Mouse (Mus musculus) forebrain, embryonic 11.5 days (tissue): ENCODE measurements around the gene Angptl8. TPM values are rescaled to one million over a fixed set of nuclear protein-coding genes. Genes with fewer than 3 reads are reported as not detected.

Source experiments
- ATAC-seq: fragments of 200-750 bp; cut with Nextera tagmentation; replicated peaks from 2 replicates; pipeline ENCODE4 v1.8.0; 2017; ENCODE audit warnings: moderate TSS enrichment; ENCODE audit not compliant: low FRiP score
- DNase-seq: peaks from one replicate; pipeline ENCODE4 v3.0.0-alpha.2; 2017; ENCODE audit warnings: low spot score
- H3K27ac ChIP-seq: fragments of 300-500 bp; sonication (generic); 2 replicates; pipeline ENCODE4 v1.5.1; 2014; ENCODE audit warnings: low read depth, low read length
- H3K27me3 ChIP-seq: fragments of 300-500 bp; sonication (generic); 2 replicates; pipeline ENCODE4 v1.6.1; 2014; ENCODE audit warnings: mild to moderate bottlenecking, low read length, mixed read lengths; ENCODE audit not compliant: control insufficient read depth, insufficient read depth
- H3K36me3 ChIP-seq: fragments of 300-500 bp; sonication (generic); 2 replicates; pipeline ENCODE4 v1.6.1; 2014; ENCODE audit warnings: mild to moderate bottlenecking, low read length, moderate library complexity, mixed read lengths; ENCODE audit not compliant: control insufficient read depth, insufficient read depth
- H3K4me1 ChIP-seq: fragments of 300-500 bp; sonication (generic); replicated peaks from 2 replicates; pipeline ENCODE4 v1.6.1; 2014; ENCODE audit warnings: low read length, mixed read lengths; ENCODE audit not compliant: control insufficient read depth, insufficient read depth
- H3K4me2 ChIP-seq: fragments of 300-500 bp; sonication (generic); 2 replicates; pipeline ENCODE4 v1.6.1; 2014; ENCODE audit warnings: low read depth, mild to moderate bottlenecking, low read length, moderate library complexity, mixed read lengths; ENCODE audit not compliant: severe bottlenecking
- H3K4me3 ChIP-seq: fragments of 300-500 bp; sonication (generic); 2 replicates; pipeline ENCODE4 v1.5.1; 2014; ENCODE audit warnings: low read depth, low read length
- H3K9ac ChIP-seq: fragments of 300-500 bp; sonication (generic); 2 replicates; pipeline ENCODE4 v1.6.1; 2014; ENCODE audit warnings: low read length
- H3K9me3 ChIP-seq: fragments of 300-500 bp; sonication (generic); 2 replicates; pipeline ENCODE4 v1.6.1; 2016; ENCODE audit warnings: low read length, mixed read lengths; ENCODE audit not compliant: control insufficient read depth
- WGBS: fragments of 180-500 bp; shearing (Covaris S2); extraction: QIAGEN DNeasy Blood & Tissue Kit; methylation state at CpG from one replicate; pipeline ENCODE4 v1.1.7; 2014; 5-methylcytosine and 5-hydroxymethylcytosine counted together
- polyA plus RNA-seq: library from polyadenylated mRNA; unstranded; fragments of >200 nt; fragmentation: Nextera tagmentation; extraction: Ambion mirVana; gene quantifications from 2 replicates; pipeline ENCODE4 v1.2.1, GENCODE M21; 2014

Gene Angptl8
- polyA plus RNA-seq, 1 experiment from 2014 or later = 0.60 TPM

DNA sequence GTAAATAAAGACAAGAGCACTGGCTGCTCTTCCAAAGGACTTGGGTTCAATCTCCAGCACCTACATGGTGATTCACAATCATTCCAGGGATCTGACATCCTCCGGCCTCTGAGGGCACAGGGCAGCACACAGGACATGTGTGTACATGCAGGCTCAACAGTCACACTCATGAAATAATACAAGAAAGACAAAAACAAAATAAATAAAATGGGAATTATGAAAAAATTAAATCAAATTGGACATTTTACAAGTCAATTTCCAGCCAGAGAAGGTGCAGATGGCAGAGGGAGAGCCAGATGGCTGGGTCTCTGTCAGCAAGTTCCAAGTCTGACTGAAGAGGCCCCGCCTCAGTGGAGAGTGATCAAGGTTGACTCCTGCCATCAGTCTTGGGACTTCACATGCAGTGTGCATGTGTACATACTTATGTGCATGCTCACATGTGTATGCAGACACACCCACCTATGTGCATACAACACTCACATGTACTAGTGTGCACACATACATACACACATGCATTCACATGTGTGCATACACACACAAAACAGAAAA lies 16.1 kb upstream of the Angptl8 start:
- Histone ChIP-seq H3K27me3 (no peaks in the 10 kb centered on the region), H3K9me3 (no peaks in the 10 kb centered on the region), H3K4me3 (no peak overlapping the region), H3K4me2 (no peak overlapping the region), H3K36me3 (no peaks in the 10 kb centered on the region), H3K9ac (no peak overlapping the region), H3K27ac (no peak overlapping the region), H3K4me1 (no peaks in the 10 kb centered on the region)
- WGBS = 89% methylated on average over 2 of the region's 2 CpGs
- DNase-seq = no peak
- no peak for ATAC-seq

DNA sequence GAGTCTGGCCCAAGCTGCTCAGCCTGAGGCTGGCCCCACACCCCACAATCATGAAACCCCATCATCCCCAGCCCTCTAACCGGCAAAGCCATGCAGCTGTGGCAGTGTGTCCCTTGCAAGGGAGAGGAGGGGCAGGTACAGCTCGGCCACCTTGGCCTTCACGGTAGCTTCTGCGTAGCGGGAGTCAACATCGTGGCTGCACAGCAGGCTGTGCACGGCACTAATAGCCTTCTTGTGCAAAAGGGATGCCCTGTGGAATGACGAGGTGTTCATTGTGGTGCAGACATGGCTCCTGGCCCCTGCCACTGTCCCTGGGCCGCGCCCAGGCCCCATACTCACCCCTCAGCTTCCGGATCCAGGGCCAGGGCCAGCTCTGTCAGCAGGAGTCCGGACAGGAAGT lies 15.1 kb upstream of the Angptl8 start:
- H3K27ac ChIP-seq = no peak overlapping the region
- no peaks in the 10 kb centered on the region for H3K9me3 ChIP-seq
- 87% methylated on average over 12 of the region's 12 CpGs for WGBS
- H3K36me3 ChIP-seq = no peaks in the 10 kb centered on the region
- no peak overlapping the region for H3K4me2 ChIP-seq
- H3K4me1 ChIP-seq = no peaks in the 10 kb centered on the region
- DNase-seq (no peak), ATAC-seq (no peak)
- no peaks in the 10 kb centered on the region for H3K27me3 ChIP-seq
- no peak overlapping the region for H3K9ac ChIP-seq
- H3K4me3 ChIP-seq = no peak overlapping the region

DNA sequence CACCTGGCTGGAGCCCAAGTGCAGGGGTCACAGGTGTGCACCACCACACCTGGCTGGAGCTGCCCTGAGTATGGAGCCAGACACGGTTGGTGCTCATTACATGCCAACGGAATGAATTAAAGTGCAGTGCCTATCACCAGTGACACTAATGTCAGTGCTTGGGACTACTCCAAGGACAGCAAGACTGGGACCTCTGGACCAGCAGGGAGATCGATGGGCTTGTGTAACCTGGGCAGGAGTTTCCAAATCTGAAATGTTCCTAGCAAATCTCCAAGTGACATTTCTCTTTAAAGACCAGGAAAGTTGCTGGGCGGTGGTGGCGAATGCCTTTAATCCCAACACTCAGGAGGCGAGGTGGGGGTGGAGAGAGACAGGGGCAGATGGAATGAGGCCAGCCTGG lies 12.6 kb upstream of the Angptl8 start:
- H3K27ac ChIP-seq = no peak overlapping the region
- no peaks in the 10 kb centered on the region for H3K4me1 ChIP-seq
- H3K9me3 ChIP-seq = no peaks in the 10 kb centered on the region
- no peaks in the 10 kb centered on the region for H3K27me3 ChIP-seq
- H3K4me3 ChIP-seq = no peak overlapping the region
- H3K36me3 ChIP-seq = no peaks in the 10 kb centered on the region
- 84% methylated on average over 6 of the region's 6 CpGs for WGBS
- no peak overlapping the region for H3K4me2 ChIP-seq
- DNase-seq (no peak), ATAC-seq (no peak)
- no peak overlapping the region for H3K9ac ChIP-seq

DNA sequence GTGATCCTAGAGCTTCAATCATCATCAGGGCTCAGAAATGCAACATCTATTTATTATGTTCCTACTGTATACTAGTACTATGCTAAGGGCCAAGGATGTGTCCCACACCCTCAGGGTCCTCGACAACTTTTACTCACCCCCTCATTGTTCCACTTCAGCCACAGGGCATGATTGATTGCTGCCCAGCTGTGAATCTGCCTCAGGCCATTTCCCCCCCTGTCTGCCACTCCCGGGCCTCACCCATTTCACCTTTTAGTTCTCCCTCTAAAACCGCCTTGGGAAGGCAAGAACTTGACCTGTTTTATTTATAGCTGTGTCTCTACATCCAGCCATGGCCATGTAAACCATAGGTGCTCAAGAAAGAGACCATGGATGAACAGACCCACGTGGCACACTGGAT lies 11.4 kb upstream of the Angptl8 start:
- no peak overlapping the region for H3K4me2 ChIP-seq
- DNase-seq (no peak), ATAC-seq (no peak)
- no peak overlapping the region for H3K4me3 ChIP-seq
- no peaks in the 10 kb centered on the region for H3K9me3 ChIP-seq
- no peak overlapping the region for H3K27ac ChIP-seq
- H3K27me3 ChIP-seq = no peaks in the 10 kb centered on the region
- H3K4me1 ChIP-seq = no peaks in the 10 kb centered on the region
- H3K36me3 ChIP-seq = no peaks in the 10 kb centered on the region
- no peak overlapping the region for H3K9ac ChIP-seq
- 71% methylated on average over 4 of the region's 4 CpGs for WGBS

DNA sequence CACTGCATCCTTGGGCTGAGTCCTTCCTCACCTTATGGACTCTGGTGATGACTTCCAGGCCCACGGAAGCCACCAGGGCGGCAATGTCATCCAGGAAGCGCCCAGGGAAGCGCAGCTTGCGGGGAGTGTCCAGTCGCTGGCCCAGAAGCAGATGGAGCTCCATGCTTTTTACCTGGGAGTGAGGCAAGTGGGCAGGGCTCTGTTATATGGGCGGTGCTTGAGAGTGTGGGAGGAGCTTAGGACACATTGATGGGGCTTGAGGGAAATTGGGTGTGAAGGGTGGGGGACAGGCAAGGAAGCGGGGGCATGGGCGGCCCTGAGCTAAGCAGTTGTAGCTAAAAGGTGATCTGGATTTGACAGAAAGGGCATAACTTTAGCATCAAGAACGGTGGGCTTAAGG lies 10.9 kb upstream of the Angptl8 start:
- Histone ChIP-seq H3K4me2 (no peak overlapping the region), H3K27me3 (no peaks in the 10 kb centered on the region), H3K27ac (no peak overlapping the region), H3K36me3 (no peaks in the 10 kb centered on the region), H3K9me3 (no peaks in the 10 kb centered on the region), H3K9ac (no peak overlapping the region), H3K4me3 (no peak overlapping the region), H3K4me1 (no peaks in the 10 kb centered on the region)
- 58% methylated on average over 10 of the region's 10 CpGs for WGBS
- ATAC-seq (no peak), DNase-seq (no peak)

DNA sequence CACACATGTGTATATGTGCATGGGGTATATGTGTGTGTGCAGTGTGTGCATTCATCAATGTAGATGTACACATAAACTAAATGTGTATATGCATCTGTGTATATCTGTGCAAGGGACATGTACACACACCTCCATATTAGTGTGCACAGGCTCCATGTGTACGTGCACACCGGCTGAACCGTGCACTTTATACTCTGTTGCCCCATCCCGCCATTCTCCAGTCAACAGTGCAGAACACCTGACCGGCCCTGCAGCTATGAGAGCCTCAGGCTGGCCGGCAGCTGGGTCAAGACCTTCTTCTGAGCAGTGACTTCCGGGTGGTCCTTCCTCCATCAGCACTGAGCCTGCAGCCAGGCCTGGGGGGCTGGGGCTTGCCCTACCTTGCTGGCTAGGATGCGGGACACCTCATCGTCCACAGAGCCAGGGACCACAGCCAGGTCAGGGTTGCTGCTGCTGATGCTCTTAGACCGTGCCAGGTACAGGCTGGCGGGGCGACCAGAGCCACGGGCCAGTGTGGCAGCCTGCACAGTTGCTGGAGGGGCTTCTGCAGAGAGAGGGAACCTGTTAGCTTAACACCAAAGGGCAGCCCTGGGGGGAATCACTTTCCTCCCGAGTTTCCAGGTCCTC lies 5.4 kb upstream of the Angptl8 start:
- no peak for DNase-seq
- Histone ChIP-seq H3K4me3 (no peak overlapping the region), H3K4me2 (no peak overlapping the region), H3K9ac (no peak overlapping the region), H3K27me3 (no peaks in the 10 kb centered on the region), H3K27ac (no peak overlapping the region), H3K36me3 (no peaks in the 10 kb centered on the region), H3K4me1 (no peaks in the 10 kb centered on the region), H3K9me3 (no peaks in the 10 kb centered on the region)
- no peak for ATAC-seq
- WGBS = 89% methylated on average over 14 of the region's 14 CpGs

DNA sequence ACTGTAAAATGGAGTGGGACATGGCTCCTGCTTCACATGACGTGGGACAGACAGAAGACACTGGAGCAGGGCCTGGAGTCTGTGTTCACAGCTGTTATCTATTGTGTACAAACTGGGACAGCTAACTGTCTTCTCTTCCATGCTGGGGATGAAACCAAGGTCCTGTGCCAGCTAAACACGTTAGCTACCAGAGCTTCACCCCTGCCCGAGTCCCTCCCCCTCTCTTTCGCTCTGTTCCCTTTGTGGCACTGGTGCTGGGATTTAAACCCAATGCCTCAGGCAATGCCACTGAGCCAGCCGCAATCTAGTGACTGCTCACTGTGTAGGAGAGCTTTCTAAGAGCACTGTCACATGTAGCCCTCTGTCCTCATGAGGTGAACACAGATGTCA lies 4.9 kb upstream of the Angptl8 start:
- H3K9ac ChIP-seq = no peak overlapping the region
- no peak overlapping the region for H3K27ac ChIP-seq
- no peak for ATAC-seq
- no peaks in the 10 kb centered on the region for H3K27me3 ChIP-seq
- DNase-seq = no peak
- 84% methylated on average over 5 of the region's 5 CpGs for WGBS
- H3K4me2 ChIP-seq = no peak overlapping the region
- H3K9me3 ChIP-seq = no peaks in the 10 kb centered on the region
- H3K4me1 ChIP-seq = no peaks in the 10 kb centered on the region
- no peaks in the 10 kb centered on the region for H3K36me3 ChIP-seq
- H3K4me3 ChIP-seq = no peak overlapping the region

DNA sequence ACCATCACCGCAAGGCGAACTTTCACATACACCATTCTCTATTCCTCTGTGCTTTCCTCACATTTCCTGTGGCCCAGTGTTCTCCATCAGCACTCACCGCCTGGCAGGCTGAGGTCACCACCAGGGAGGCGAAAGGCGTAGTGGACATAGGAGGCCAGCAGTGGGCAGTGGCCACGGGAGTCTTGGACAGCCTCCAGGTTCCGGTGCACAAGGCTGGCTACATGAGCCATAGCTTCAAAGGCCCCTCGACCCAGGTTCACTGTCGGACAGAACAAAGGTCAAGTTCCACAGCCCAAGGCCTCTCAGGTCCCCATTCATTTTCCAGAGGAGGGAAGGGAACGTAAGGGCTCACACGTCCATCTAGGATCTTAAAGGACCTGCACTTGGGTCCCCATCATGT lies 4.4 kb upstream of the Angptl8 start:
- WGBS = 90% methylated on average over 11 of the region's 11 CpGs
- Histone ChIP-seq H3K27ac (no peak overlapping the region), H3K4me1 (no peaks in the 10 kb centered on the region), H3K4me2 (no peak overlapping the region), H3K9ac (no peak overlapping the region), H3K27me3 (no peaks in the 10 kb centered on the region), H3K36me3 (no peaks in the 10 kb centered on the region), H3K9me3 (no peaks in the 10 kb centered on the region), H3K4me3 (no peak overlapping the region)
- DNase-seq (no peak), ATAC-seq (no peak)

DNA sequence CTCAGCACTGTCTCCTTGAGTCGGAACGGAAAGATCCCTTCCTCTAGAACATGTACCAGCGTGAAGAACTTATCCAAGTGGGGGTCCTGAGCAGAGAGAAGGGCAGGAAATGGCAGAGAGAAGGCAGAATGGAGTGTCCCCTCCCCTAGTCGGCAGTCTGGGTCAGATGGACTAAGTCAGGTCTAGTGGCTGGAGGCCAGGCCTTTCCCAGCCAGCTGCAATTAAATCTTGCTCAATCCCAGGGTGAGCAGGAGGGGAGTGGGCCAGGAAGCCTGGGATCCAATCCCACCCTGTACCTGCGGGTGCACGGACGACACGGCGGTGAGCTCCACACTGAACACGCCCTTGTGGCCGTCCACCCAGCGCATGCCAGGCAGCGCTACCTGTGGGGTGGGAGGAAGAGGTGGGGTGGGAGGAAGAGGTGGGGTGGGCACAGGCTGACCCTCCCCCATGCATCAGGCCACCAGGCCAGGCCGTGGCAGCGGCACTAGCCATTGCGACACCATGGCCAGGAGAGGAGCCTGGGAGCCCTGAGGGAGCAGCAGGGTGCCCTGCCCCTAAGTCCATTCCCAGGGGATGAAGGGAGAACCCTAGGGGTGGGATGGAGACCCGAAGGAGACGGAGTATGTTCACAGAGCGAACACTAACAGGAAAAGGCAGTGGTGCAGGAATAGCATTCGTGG lies 3.6 kb upstream of the Angptl8 start:
- ATAC-seq = no peak
- H3K36me3 ChIP-seq = no peaks in the 10 kb centered on the region

More for the DNA sequence above, 3.6 kb upstream of the Angptl8 start:
- 90% methylated on average over 20 of the region's 20 CpGs for WGBS
- Histone ChIP-seq H3K4me3 (no peak overlapping the region), H3K27me3 (no peaks in the 10 kb centered on the region), H3K4me1 (no peaks in the 10 kb centered on the region), H3K4me2 (no peak overlapping the region), H3K27ac (no peak overlapping the region), H3K9me3 (no peaks in the 10 kb centered on the region), H3K9ac (no peak overlapping the region)
- DNase-seq = no peak
